Mouse (Mus musculus): ENCODE measurements around the gene Sri.
"Not testable (repeated sequence)": the region's sequence is repeated elsewhere in the genome, so short reads cannot be mapped to it uniquely, and the experiment has no call there.

The Sri gene

GRCm38 (mm10) chr5:8045855-8046254 lies at the start of gene Sri:
TSS of gene Sri (plus strand) at chr5:8046078.
- no peak for DNase-seq (ENCODE audit: low spot score in 2 of 2)

GRCm38 (mm10) chr5:7996401-7997044 lies 49.4 kb upstream of the Sri start:
- peak in 1 of 2 experiments; percentile 4 for DNase-seq (ENCODE audit: low spot score in 2 of 2)

- DNase-seq (ENCODE audit: low spot score in 2 of 2), result no peak
These were observed 48.8 kb upstream of the Sri start for GRCm38 (mm10) chr5:7997086-7997485.

- DNase-seq (ENCODE audit: low spot score in 2 of 2), result peak; percentile 11 to 17
These were observed 45.4 kb upstream of the Sri start for GRCm38 (mm10) chr5:8000466-8000865.

- no peak for DNase-seq (ENCODE audit: low spot score in 2 of 2)
These were observed 43.1 kb upstream of the Sri start for GRCm38 (mm10) chr5:8002827-8003226.

- no peak for DNase-seq (ENCODE audit: low spot score in 2 of 2)
These were observed 32.6 kb upstream of the Sri start for GRCm38 (mm10) chr5:8013276-8013675.

- not testable (repeated sequence) for DNase-seq (ENCODE audit: low spot score in 2 of 2)
These were observed 11.3 kb upstream of the Sri start for GRCm38 (mm10) chr5:8034596-8034995.

GRCm38 (mm10) chr5:8053827-8054226 lies 7.9 kb downstream of the Sri start:
- no peak for DNase-seq (ENCODE audit: low spot score in 2 of 2)

GRCm38 (mm10) chr5:8055721-8056129 lies 9.8 kb downstream of the Sri start:
- DNase-seq (ENCODE audit: low spot score in 2 of 2), result no peak

GRCm38 (mm10) chr5:8056141-8057017 lies 10.5 kb downstream of the Sri start:
- DNase-seq (ENCODE audit: low spot score in 2 of 2), result peak; percentile 57 to 69

- no peak for DNase-seq (ENCODE audit: low spot score in 2 of 2)
These were observed 11.1 kb downstream of the Sri start for GRCm38 (mm10) chr5:8057018-8057323.

GRCm38 (mm10) chr5:8058056-8058455 lies 12.2 kb downstream of the Sri start:
- no peak for DNase-seq (ENCODE audit: low spot score in 2 of 2)

- no peak for DNase-seq (ENCODE audit: low spot score in 2 of 2)
These were observed 16.6 kb downstream of the Sri start for GRCm38 (mm10) chr5:8062469-8062868.

GRCm38 (mm10) chr5:8063207-8063606 lies 17.3 kb downstream of the Sri start:
- no peak for DNase-seq (ENCODE audit: low spot score in 2 of 2)

GRCm38 (mm10) chr5:8073406-8073805 lies 27.5 kb downstream of the Sri start:
- DNase-seq (ENCODE audit: low spot score in 2 of 2), result no peak

GRCm38 (mm10) chr5:8073901-8074561 lies 28.2 kb downstream of the Sri start:
- no peak for DNase-seq (ENCODE audit: low spot score in 2 of 2)

- no peak for DNase-seq (ENCODE audit: low spot score in 2 of 2)
These were observed 31.6 kb downstream of the Sri start for GRCm38 (mm10) chr5:8077481-8077880.

GRCm38 (mm10) chr5:8082800-8083509 lies 37.1 kb downstream of the Sri start:
- no peak for DNase-seq (ENCODE audit: low spot score in 2 of 2)

GRCm38 (mm10) chr5:8085661-8086060 lies 39.8 kb downstream of the Sri start:
- DNase-seq (ENCODE audit: low spot score in 2 of 2), result no peak

GRCm38 (mm10) chr5:8088147-8088546 lies 42.3 kb downstream of the Sri start:
- DNase-seq (ENCODE audit: low spot score in 2 of 2), result no peak

- no peak for DNase-seq (ENCODE audit: low spot score in 2 of 2)
These were observed 49.0 kb downstream of the Sri start for GRCm38 (mm10) chr5:8094921-8095320.

- no peak for DNase-seq (ENCODE audit: low spot score in 2 of 2)
These were observed 49.8 kb downstream of the Sri start for GRCm38 (mm10) chr5:8095689-8096088.

All from frontal cortex, postnatal 14 days (tissue).